Mouse (Mus musculus) spleen, adult 2 months (tissue): ENCODE results near the gene Serinc5.

ENCODE experiments used
- CTCF ChIP-seq: fragments of 200-500 bp; IDR thresholded peaks from 2 replicates; pipeline ENCODE4 v1.5.1; 2011; ENCODE audit warnings: mild to moderate bottlenecking, inconsistent platforms; ENCODE audit not compliant: insufficient read depth, insufficient read length, insufficient replicate concordance; ENCODE audit errors: extremely low read depth
- POLR2A ChIP-seq: fragments of 200-500 bp; IDR thresholded peaks from 2 replicates; pipeline ENCODE4 v1.6.1; 2011; ENCODE audit warnings: low read depth, low read length, inconsistent platforms

- TF ChIP-seq POLR2A (no peak), CTCF (no peak)
Measured at GRCm38 (mm10) chr13:92644753-92645152, 33.9 kb downstream of the Serinc5 start.
